Comparison of ENCODE assay signal across 33 mouse cellular contexts in genomic region chr3:146615496-146615895, GRCm38 (mm10). TPM values are rescaled to one million over a fixed set of nuclear protein-coding genes. Genes with fewer than 3 reads are reported as not detected.
"Had no signal": no experiment of that assay in that cellular context is flagged by ENCODE, and none has a peak within 500 bp of the region (broad histone marks: within the 10 kb centered on the region; RNA-seq: fewer than 3 reads in every experiment).

Gene Dnase2b, minus strand, starts transcription at chr3:146615596.

- H3K36me3 ChIP-seq: embryonic facial prominence, embryonic 10.5 days; embryonic facial prominence, embryonic 12.5 days; embryonic facial prominence, embryonic 13.5 days; embryonic facial prominence, embryonic 15.5 days; forebrain, embryonic 10.5 days; forebrain, embryonic 12.5 days; forebrain, embryonic 15.5 days had no signal

- H3K27me3 ChIP-seq: embryonic facial prominence, embryonic 12.5 days; embryonic facial prominence, embryonic 13.5 days; embryonic facial prominence, embryonic 15.5 days; forebrain, embryonic 12.5 days; forebrain, embryonic 13.5 days; forebrain, embryonic 15.5 days had no signal

- DNase-seq: cerebellum, adult 8-10 months; cerebellum, adult 9-10 months; cerebellum, adult 9-11 months; cerebellum, postnatal 10 days; cerebellum, postnatal 25 days; cerebellum, postnatal 36 days; embryo, embryonic 11 days; forebrain, postnatal 0 days; gastrocnemius, adult 2 months; gastrocnemius, postnatal 10 days; gastrocnemius, postnatal 14 days; gastrocnemius, postnatal 25 days; gastrocnemius, postnatal 36 days; heart, adult 18-20 months; heart, adult 2 months had no signal

- H3K4me2 ChIP-seq: embryonic facial prominence, embryonic 12.5 days; embryonic facial prominence, embryonic 13.5 days; embryonic facial prominence, embryonic 15.5 days; forebrain, embryonic 12.5 days; forebrain, embryonic 13.5 days; forebrain, embryonic 15.5 days had no signal

- H3K27ac ChIP-seq: embryonic facial prominence, embryonic 10.5 days; embryonic facial prominence, embryonic 12.5 days; embryonic facial prominence, embryonic 13.5 days; embryonic facial prominence, embryonic 15.5 days; forebrain, embryonic 10.5 days; forebrain, embryonic 12.5 days; forebrain, embryonic 13.5 days; forebrain, embryonic 15.5 days; gastrocnemius, adult 2 months; heart, adult 2 months had no signal

- H3K4me3 ChIP-seq: embryonic facial prominence, embryonic 10.5 days; embryonic facial prominence, embryonic 12.5 days; embryonic facial prominence, embryonic 13.5 days; embryonic facial prominence, embryonic 15.5 days; erythroblast, embryonic 14.5 days; forebrain, embryonic 10.5 days; forebrain, embryonic 12.5 days; forebrain, embryonic 13.5 days; forebrain, embryonic 15.5 days; gastrocnemius, adult 2 months; heart, adult 2 months had no signal

- H3K9me3 ChIP-seq: embryonic facial prominence, embryonic 10.5 days; embryonic facial prominence, embryonic 12.5 days; embryonic facial prominence, embryonic 13.5 days; embryonic facial prominence, embryonic 15.5 days; forebrain, embryonic 10.5 days; forebrain, embryonic 12.5 days; forebrain, embryonic 13.5 days; forebrain, embryonic 15.5 days had no signal

- ATAC-seq: forebrain, embryonic 13.5 days; forebrain, embryonic 14.5 days; forebrain, embryonic 15.5 days; forebrain, embryonic 16.5 days; forebrain, postnatal 0 days had no signal

- H3K4me1 ChIP-seq: embryonic facial prominence, embryonic 10.5 days; embryonic facial prominence, embryonic 12.5 days; embryonic facial prominence, embryonic 13.5 days; embryonic facial prominence, embryonic 15.5 days; forebrain, embryonic 10.5 days; forebrain, embryonic 12.5 days; forebrain, embryonic 13.5 days; forebrain, embryonic 15.5 days had no signal

- H3K9ac ChIP-seq: embryonic facial prominence, embryonic 12.5 days; embryonic facial prominence, embryonic 13.5 days; embryonic facial prominence, embryonic 15.5 days; forebrain, embryonic 12.5 days; forebrain, embryonic 13.5 days; forebrain, embryonic 15.5 days; forebrain, postnatal 0 days had no signal

RNA-seq across cellular contexts. Expression of gene Dnase2b, which starts in this region (rescaled TPM):
- total RNA-seq: forebrain, postnatal 0 days; gastrocnemius, adult 18-20 months; gastrocnemius, postnatal 10 days; gastrocnemius, postnatal 14 days; gastrocnemius, postnatal 25 days; gastrocnemius, postnatal 36 days; granulocyte monocyte progenitor cell, adult 5-6 weeks; heart, adult 18-20 months; heart, adult 2 months; heart, adult 8-10 months had no signal
- polyA plus RNA-seq: embryonic facial prominence, embryonic 10.5 days; embryonic facial prominence, embryonic 11.5 days; embryonic facial prominence, embryonic 12.5 days; embryonic facial prominence, embryonic 14.5 days; erythroblast, embryonic 14.5 days; forebrain, embryonic 10.5 days; forebrain, embryonic 11.5 days; forebrain, embryonic 12.5 days; forebrain, embryonic 13.5 days; forebrain, embryonic 14.5 days; forebrain, embryonic 15.5 days; forebrain, embryonic 16.5 days; forebrain, postnatal 0 days; frontal cortex, adult 2 months; heart, adult 2 months had no signal
